Mouse (Mus musculus) frontal cortex, postnatal 10 days (tissue): Measurements from ENCODE around the gene Ccl12.

ENCODE experiments used
- DNase-seq, 2 experiments: peaks; one replicate each; pipeline ENCODE4 v3.0.0; 2022; ENCODE audit warnings: low spot score in 2 of 2, mixed read lengths in 1 of 2

Gene Ccl12

GRCm38 (mm10) chr11:82101529-82101928, at the start of gene Ccl12:
Gene Ccl12, plus strand, starts transcription at chr11:82101845.
- peak in 1 of 2 experiments; percentile 9 for DNase-seq

- DNase-seq = no peak
Observed at GRCm38 (mm10) chr11:82053849-82054248, 47.8 kb upstream of the Ccl12 start.

- DNase-seq = no peak
Observed at GRCm38 (mm10) chr11:82057646-82058045, 44.0 kb upstream of the Ccl12 start, which contains the start of gene Ccl11. Gene Ccl11, plus strand, starts transcription at chr11:82057823.

GRCm38 (mm10) chr11:82062226-82062625, 39.4 kb upstream of the Ccl12 start:
- DNase-seq = no peak

GRCm38 (mm10) chr11:82063454-82063853, 38.2 kb upstream of the Ccl12 start:
- DNase-seq = no peak

GRCm38 (mm10) chr11:82066953-82067571, 34.6 kb upstream of the Ccl12 start:
- no peak for DNase-seq

GRCm38 (mm10) chr11:82071076-82071475, 30.6 kb upstream of the Ccl12 start:
- DNase-seq = no peak

GRCm38 (mm10) chr11:82072374-82072773, 29.3 kb upstream of the Ccl12 start:
- no peak for DNase-seq

- no peak for DNase-seq
Observed at GRCm38 (mm10) chr11:82072984-82073383, 28.7 kb upstream of the Ccl12 start.

- no peak for DNase-seq
Observed at GRCm38 (mm10) chr11:82073686-82074085, 28.0 kb upstream of the Ccl12 start.

- no peak for DNase-seq
Observed at GRCm38 (mm10) chr11:82077031-82077430, 24.6 kb upstream of the Ccl12 start.

- no peak for DNase-seq
Observed at GRCm38 (mm10) chr11:82078136-82078730, 23.4 kb upstream of the Ccl12 start.

GRCm38 (mm10) chr11:82080865-82081264, 20.8 kb upstream of the Ccl12 start:
- DNase-seq = no peak

- DNase-seq = no peak
Observed at GRCm38 (mm10) chr11:82084360-82084759, 17.3 kb upstream of the Ccl12 start.

GRCm38 (mm10) chr11:82099511-82100323, 1.9 kb upstream of the Ccl12 start:
- no peak for DNase-seq

- no peak for DNase-seq
Observed at GRCm38 (mm10) chr11:82101087-82101486, 558 bp upstream of the Ccl12 start.

GRCm38 (mm10) chr11:82109611-82110010, 8.0 kb downstream of the Ccl12 start:
- DNase-seq = no peak

GRCm38 (mm10) chr11:82110372-82111248, 9.0 kb downstream of the Ccl12 start:
- DNase-seq = no peak

- DNase-seq = no peak
Observed at GRCm38 (mm10) chr11:82114885-82115284, 13.2 kb downstream of the Ccl12 start, which contains the start of gene Ccl8. Gene Ccl8, plus strand, starts transcription at chr11:82115185.

GRCm38 (mm10) chr11:82116041-82116440, 14.4 kb downstream of the Ccl12 start:
- DNase-seq = no peak

- no peak for DNase-seq
Observed at GRCm38 (mm10) chr11:82132977-82133376, 31.3 kb downstream of the Ccl12 start.

- DNase-seq = no peak
Observed at GRCm38 (mm10) chr11:82136196-82136595, 34.6 kb downstream of the Ccl12 start.
